Mouse (Mus musculus): Measurements from ENCODE around the gene A430005L14Rik.
"Not testable (repeated sequence)": the region's sequence is repeated elsewhere in the genome, so short reads cannot be mapped to it uniquely, and the experiment has no call there.

The A430005L14Rik gene

DNA sequence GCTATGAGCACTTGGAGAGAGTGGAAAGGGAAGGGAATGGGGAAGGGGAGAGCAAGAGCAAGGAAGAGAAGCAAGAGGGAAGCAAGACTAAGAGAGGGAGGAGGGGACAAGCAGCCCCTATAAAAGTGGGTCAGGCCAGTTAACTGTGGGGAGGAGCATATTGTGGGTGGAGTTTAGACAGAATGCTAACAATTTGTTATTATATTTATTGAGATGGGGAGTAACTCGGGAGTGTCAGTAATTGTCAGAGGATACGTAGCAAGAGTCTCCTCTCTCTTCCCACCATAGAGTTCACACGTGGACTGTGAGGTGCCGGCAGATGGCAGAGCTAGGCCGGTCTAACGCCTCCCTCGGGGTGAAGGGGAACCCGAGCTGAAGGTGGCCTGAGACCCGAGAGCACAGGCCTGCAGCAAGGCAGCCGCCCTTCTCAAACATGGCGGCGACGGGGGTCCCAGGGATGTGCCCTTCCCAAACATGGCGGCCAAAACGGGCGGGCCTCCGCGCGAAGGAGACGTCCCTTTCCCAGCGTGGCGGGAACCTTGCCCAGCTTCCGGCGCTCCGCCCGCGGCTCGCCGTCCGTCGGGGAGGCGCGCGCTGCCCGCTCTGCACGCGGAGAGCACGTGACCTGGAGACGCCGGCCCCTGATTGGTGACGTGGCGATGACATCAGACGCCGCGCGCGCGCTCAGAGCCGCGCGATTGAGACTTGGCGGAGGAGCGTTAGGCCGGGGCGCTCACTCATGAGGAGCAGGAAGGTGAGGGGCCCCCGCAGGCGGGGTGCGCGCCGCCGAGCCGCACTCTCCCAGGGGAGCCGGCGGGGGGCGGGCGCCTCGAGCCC lies at the start of gene A430005L14Rik:
TSS of gene A430005L14Rik (plus strand) at position 669 of the 837 bp plus-strand sequence.
- peak; percentile 94 to 95 for DNase-seq

DNA sequence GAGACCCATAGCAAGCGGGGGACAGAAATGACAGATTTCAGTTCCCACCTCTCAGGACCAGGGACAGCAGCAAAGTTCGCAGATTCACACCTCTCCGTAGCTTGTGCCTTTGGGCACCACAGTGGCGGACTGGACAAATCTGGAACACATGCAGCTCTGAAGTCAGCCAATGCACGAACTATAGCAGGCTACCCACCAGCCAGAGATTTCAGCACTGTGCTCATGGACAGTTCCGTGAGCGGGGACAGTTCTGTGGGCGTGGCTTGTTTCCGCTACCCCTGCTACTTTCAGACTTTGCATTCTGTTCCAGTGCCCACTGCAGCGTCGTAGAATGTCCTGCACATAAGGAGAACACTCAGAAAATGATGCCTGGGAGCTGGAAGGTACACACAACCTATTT lies 49.5 kb upstream of the A430005L14Rik start:
- DNase-seq: no peak

DNA sequence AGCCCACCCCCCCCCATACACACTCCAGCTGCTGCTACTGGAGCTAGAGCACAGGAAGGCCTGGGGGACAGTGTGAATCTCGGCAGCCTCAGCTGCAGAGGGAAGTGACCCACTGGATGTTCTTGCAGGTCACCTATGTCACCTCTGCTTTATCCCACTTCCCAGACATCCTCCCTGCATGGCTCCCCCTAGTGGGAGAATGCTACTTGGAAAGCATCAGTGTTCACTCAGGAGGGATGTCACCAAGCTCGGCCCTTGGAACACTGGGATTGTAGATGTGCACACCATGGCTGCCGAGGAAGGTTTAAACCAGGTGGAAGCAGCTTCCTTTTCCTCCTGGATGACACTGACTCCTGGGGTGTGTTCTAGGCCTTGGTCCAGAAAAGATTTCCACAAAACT lies 43.4 kb upstream of the A430005L14Rik start:
- no peak for DNase-seq

DNA sequence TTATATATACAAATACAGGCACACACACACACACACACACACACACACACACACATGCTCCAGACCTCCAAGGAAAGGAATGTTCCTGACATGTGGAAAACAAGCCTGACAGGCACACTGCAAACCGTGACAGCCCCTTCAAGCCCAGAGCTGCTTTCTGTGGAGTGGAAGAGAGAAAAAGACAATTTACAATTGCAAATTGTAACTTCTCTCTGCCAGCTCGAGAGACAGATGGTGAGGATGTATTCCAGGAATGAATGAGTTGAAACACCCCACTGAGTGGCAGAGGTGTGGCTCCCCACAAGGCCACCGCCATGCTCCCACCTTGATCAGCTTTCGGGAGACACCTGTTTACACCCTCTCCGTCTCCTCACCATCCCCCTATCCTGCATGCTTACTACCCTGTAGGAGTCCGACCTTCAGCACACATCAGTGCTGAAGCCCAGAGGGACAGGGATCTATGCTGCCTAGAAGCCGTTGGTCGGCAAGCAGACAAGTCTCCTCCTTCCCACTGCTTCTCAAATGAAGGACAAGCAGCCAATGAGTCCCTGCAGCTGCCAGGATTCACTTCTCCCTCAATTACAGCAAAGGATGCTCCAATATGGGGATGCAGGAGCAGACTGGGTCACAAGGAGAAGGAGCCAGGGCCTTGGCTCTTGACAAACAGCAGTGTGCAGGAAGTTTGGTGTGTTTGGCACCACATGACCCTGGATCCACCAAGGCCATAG lies 39.1 kb upstream of the A430005L14Rik start:
- no peak for DNase-seq

DNA sequence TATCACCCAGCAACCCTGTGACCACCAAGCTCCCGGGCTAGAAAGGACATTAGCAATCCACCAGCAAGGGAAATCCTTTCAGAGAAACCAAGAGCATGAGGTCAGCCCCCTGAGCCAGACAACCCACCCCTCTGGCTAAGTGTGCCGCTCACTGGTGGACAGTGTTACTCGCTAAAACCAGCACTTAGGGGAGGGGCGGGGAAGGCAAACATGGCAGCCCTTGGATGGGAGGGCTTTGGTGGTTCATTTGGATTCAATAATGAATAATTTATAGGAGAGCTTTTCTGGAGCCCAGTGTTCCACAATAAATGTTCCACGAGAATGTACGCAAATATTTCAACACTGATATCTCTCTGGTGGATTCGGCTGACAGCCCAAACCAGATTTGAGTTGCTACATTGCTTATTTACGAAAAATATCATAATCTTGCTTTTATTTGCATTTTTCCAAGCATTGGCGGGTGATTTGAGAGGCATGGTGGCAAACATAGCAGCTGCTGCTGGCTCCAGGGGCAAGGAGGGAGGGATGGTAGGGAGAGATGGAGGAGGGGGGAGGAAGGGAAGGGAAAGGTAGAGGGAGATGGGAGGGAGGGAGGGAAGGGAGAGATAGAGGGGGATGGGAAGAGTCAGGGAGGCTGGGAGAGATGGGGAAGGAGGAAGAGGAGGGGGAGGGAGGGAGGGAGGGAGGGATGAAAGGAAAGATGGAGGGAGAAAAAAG lies 36.4 kb upstream of the A430005L14Rik start:
- no peak for DNase-seq

DNA sequence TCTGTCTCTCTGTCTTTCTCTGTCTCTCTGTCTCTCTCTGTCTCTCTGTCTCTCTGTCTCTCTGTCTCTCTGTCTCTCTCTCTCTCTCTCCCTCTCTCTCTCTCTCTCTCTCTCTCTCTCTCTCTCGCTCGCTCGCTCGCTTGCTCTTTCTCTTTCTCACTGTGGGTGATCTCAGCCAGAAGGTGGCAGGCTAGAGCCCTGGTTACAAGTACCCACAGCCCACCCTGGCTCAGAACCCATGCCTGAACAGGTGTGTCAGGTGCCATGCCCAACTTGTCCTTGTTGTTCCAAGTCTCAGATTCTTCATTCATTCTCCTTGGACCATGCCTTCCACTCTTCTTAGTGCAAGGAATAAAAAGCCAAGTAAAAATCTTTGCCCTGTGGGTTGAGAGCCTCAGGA lies 34.9 kb upstream of the A430005L14Rik start:
- DNase-seq: not testable (repeated sequence)

DNA sequence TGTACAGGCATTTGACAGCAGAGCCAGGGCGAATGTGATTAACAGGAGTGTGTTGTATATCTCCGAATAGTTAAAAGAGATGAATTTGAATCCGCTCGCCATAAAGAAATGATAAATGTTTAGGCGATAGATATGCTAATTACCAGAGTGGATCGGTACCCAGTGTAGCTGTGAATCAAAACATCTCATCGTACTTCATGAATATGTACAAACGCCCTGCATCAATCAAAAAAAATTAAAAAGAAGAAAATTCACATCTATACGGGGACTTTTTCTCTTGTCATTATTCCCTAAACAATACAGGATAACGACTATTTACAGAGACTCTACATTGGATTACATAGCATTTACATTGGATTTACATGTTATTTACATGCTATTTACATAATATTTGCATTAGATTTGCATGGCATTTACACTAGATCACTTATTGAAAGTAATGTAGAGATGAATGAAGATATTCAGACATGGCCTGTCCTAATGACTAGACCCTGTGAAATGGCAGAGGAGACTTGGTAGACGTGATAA lies 28.2 kb upstream of the A430005L14Rik start:
- no peak for DNase-seq

DNA sequence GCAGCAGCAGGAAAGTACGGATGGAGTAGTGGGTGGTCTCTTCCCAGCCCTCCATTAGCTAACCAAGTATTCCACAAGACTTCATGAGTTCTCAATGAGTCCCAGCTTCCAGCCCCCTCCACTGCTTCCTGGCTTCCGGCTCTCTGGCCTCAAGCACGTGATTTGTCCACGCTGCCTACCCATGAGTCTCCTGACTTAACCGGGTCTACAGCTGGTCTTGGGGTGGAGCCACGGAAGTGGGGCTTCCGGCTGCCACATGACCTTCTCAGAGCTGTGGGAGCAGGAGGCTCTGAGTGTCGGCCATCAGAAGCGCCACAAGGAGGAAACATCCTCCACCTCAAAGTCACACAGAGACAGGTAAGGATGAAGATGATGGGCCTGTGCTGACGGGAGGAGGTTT lies 27.6 kb upstream of the A430005L14Rik start:
- DNase-seq: no peak

DNA sequence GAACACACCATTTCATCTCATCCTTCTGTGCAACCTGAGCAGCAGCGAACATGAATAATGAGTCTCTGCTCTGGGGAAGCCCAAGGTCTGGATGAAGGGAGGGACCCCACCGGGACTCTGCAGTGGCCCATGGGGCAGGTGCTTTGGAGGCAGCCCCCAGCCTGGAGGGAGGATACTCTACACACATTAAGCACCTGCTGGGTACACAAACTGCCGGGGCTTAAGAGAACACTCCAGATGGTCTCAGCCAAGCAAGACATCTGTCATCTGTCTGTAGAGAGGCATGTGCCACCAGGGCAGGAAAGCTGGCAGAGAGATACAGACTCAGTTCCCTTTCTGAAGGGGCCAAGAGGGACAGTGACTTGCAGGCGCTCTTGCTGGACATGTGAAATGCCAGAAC lies 27.1 kb upstream of the A430005L14Rik start:
- no peak for DNase-seq

DNA sequence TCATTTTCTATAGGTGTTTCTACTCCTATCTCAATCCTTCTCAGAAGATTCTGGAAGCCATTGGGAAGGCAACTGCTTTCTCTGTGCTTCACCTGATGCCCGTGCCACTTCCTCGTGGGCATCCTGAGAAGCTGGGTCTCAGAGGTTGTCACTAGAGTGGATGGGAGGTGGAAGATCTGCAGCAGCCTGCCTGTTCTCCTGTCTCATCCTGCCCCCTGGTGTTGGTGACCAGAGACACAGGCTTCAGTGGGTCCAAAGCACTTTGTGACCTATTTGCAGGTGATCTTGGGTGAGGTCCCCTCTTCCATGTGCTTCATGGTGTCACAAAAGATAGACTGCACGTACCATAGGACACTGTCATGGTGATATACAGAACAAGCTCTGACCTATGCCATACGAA lies 13.8 kb upstream of the A430005L14Rik start:
- DNase-seq: peak; percentile 9 to 25

DNA sequence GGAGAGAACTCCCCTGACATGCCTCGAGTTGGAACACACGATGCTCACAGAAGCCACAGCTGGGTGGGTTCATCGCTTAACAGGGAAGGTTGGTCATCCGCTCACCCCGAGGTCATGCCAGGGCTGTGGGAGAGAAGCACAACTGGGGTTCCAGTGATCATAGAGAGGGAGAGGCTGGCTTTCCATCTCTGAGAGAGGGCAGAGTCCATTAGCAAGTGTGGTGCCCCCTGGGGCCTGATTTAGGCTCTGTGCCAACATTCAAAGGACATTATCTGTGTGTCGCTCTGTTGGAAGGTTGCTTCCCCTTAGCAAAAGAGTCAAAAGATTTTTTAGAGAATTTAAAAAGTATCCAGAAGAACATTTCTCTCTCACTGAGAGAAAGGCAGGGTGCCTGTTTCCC lies 12.8 kb upstream of the A430005L14Rik start:
- no peak for DNase-seq

DNA sequence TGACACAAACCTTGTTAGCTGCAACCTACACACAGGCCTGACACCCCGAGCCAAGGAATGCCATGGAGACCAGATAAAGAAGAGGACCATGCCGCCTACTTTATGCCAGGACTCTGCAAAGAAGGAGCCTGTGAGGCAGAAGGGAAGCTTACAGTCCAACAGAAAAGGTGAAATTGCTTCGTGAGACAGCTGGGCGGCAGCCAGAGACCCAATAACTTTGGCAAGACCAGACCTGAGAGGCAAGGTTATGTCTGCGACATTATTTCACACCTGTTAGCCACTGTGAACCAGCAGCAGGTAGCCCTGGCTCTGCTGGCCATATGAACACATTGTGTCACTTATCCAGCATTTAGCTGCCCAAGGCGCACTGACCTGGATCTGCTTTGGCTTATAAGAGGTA lies 11.3 kb upstream of the A430005L14Rik start:
- no peak for DNase-seq

DNA sequence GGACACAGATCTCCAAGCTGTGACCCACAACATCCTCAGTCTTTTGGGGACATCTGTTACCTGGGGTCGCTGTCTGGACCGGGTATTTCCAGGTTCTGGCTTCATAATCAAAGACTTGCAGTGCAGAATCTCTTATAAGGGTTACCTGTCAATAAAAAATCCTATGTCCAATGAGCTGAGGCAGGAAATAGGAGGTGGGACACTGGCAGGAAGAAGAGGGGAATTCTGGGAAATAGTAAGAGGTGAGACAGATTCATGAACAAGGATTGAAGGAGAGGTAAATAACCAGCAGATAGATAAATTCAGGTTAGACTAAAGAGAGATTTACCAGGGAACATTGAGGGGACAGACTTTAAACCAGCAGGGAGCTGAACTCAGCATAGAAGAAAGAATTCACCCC lies 6.7 kb upstream of the A430005L14Rik start:
- no peak for DNase-seq

DNA sequence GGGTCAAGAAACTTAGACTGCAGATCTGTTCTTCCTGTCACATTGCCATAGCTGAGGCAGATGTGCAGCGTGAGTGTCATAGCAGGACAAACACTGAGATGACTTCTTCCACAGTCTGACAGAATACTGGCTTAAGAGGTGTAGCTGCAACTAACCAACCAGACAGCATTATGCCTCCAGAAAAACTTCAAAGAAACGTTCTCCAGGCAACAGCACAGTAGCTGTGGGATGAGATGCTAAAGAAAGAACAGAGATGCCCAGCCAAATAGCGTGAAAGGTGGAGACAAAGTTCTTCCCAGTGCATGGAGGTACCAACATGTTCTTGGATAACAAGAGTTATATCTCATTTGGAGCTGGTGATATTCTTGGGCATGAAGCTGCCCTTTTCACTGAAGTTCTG lies 5.9 kb upstream of the A430005L14Rik start:
- no peak for DNase-seq

DNA sequence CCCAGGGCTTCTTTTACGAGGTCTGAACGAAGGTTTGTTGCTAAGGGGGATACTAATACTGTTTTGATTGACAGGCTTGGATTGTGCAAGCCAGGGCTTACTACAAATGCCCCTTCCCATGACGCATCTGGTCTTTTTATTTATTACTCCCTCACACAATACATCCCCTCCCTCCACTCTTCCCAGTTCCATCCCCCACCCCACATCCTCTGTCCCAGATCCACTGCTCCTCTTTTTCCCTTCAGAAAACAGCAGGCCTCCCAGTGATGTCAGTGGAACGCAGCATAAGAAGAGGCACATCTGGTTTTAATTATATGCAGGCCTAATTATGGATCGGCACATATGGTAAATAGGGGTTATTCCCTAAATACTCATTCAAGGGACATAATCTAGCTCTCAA lies 5.3 kb upstream of the A430005L14Rik start:
- DNase-seq: no peak

DNA sequence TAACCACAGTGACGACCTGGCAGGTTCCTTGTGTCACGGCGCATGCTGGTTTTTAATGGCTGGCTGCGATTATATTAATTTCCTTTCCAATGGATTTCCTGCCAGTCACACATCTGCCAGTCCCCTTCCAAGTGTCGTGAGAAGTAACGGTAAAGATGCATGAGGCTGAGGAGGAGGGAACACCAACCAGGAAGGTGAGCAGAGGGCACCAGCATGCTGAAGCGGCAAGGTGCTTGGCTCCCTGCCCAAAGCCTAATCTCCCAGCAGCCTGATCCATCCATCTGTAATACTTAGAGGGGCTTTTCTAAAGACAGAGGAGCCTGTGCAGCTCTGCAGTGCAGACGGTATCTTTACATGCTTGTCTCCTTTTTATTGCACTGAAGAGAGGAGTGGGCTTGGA lies 1.4 kb upstream of the A430005L14Rik start:
- no peak for DNase-seq

DNA sequence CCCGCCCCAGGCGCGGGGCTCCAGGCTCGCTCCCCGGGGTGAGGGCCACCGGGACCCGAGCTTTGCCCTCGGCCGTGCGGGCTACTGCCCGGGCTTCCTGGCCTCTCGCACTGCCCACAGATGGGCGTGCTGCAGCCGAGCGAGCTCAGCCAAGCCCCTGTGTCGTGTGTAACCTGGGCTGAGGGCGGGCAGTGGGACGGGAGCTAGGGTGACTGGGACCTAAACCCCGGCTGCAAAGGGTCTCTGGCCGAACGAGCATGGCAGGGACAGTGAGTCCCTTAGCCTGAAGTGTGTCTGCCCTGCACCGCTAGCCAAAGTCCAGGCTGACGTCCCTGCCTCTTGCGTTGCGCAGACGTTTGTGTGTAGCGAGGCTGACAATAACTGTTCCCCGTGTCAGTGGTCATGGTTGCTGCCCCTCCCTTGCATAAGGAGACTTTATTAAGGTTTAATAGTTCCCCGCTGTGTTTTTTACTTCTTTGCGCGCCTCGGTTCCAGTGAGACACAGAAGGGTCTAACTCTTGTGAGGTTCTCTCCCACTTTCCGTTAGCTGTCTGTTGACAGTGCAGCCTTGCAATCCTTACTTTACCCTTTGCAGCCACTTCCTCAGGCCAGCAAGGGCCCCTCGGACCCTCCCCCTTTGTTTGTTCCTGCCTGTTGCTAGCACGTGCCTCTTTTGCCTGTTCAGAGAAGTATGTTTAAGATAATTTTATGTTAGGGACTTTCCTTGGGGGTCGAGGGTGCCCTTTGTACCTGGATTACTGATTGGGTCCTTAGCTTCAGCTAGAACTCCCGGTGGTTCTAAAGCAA lies 610 bp downstream of the A430005L14Rik start:
- peak in 1 of 2 experiments; percentile 16 for DNase-seq

DNA sequence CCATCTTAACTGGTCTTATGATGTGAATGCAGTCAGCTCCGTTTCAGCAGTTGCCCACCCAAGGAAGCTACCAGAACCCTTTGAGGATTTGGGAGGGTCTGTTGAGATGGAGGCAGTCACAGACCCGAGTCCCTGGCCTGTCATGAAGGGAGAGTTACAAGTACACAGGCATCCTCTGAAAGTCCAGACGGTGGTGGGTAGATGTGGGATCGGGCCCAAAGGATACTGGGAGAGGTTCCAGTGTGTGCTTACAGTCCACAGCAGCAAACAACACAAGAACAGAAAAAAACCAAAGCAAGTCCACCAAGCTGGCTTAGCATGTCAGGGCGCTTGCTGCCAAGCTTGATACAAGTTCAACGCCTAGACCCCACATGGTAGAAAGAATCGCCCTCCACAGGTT lies 5.6 kb downstream of the A430005L14Rik start:
- DNase-seq: no peak

DNA sequence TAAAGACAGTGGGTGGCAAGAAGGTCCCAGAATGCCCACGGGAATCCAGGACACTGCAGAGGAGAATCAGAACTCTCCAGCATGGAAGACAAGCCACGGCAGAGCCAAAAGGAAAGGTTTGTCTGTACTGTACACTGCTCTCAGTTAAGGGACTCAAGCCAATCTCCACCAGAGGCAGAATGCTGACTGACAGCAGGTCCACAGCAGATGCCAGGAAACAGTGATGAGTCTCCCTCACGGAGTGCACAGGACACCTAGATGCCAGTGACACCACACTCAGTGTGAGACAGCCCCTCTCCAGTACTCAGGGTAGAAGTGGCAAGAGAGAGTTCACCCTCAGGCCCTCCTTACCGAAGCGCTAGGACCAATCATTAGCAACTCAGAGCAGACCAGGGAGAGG lies 9.6 kb downstream of the A430005L14Rik start:
- no peak for DNase-seq

DNA sequence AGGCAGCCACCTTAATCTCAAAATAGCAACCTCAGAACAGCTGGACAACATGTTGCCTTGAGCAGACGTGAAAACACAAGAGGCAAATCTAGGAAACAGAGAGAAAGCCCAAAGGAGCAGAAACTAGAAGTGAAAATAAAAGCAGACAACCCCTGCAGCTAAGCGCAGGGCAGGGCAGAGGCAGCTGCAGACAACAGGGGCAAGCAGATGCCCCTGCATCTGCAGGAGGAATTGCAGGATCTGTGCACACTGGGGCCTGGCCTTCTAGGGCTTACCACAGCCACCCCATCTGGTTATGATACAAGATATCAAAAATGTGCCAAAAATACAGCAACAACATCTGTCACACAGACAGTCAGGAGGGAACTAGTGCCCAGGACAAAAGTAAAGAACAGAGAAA lies 10.5 kb downstream of the A430005L14Rik start:
- DNase-seq: no peak

DNA sequence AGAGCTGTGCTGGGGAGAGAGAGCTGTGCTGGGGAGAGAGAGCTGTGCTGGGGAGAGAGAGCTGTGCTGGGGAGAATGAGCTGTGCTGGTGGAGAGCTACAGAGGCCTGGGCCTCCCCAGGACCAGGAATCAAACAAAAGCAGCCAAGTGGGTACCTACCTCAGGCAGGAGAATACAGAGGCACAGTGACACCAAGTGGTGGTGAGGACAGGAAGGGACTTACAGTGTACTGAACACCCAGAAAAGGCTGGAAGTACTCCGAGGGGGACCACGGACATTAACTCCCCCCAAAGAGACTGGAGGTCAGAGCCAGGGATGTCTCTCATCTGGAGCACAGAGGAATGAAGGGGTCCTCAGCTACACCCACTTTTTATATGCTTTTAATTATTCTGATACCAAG lies 11.0 kb downstream of the A430005L14Rik start:
- DNase-seq: no peak
